Mouse (Mus musculus) thymus, postnatal 10 days (tissue): ENCODE measurements around the gene Spint2.

Experiments used
- DNase-seq, 2 experiments: peaks; one replicate each; pipeline ENCODE4 v3.0.0; 2021; ENCODE audit warnings: low spot score in 2 of 2

Gene Spint2

GRCm38 (mm10) chr7:29281201-29282073 lies at the start of gene Spint2:
Spint2 (minus strand) TSS chr7:29281912.
- DNase-seq: peak; percentile 77 to 80

- DNase-seq: no peak
Observed at GRCm38 (mm10) chr7:29328984-29329383, 47.3 kb upstream of the Spint2 start.

DNA sequence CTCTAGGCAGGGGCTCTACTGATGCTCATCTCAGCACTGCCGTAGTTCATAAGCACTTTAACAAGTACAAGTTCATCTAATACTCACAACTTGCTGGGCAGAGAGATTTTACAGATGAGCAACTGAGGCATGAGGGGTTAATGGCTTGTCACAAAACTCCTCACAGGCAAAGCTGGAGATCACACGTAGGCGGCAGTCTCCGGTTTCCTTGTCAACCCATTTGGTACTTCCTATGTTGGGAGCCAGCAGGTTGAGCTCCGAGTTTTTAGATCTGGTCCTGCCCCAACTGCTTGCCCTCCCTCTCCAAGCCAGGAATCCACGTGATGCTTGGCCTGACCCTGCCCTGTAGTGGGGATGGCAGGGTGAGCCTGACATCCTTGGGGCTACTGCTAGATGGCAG lies 45.4 kb upstream of the Spint2 start:
- no peak for DNase-seq

GRCm38 (mm10) chr7:29319337-29320307 lies 37.9 kb upstream of the Spint2 start:
- peak; percentile 59 to 67 for DNase-seq

DNA sequence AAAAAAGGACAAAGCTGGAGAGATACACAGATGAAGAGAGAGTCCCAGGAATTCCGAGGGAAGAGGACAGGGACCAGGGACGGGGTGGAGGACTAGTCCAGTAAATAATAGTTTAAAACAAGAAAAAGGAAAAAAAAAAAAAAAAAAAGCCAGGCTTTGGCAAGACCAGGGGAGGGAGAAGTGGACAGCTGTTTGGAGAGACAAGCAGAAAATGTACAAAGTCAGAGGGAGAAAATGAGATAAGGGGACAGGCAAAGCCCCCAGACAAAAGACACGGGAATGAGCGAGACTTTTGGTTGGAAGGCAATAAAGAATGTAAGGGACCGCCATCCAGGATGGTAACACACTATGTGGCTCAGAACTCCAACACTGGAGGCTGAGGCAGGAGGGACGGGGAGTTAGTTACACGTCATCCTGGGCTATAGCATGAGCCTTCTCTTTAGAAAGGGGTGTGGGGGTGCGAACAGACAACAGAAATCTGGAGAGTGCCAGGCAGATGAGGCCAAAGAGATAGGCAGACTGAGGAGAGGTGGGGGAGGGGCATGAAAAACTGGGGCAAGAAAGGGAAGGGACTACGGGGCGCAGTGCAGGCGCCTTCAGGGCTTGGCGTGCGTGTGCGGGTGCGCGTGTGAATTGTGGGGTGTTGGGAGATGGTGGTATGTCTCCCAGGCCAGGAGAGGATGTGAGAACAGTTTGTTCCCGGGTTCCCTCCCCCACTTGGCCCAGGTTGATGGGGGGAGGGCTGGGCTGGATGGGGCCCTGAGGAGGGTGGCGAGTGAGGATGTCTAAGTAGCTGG lies 36.6 kb upstream of the Spint2 start:
- peak; percentile 43 to 67 for DNase-seq

DNA sequence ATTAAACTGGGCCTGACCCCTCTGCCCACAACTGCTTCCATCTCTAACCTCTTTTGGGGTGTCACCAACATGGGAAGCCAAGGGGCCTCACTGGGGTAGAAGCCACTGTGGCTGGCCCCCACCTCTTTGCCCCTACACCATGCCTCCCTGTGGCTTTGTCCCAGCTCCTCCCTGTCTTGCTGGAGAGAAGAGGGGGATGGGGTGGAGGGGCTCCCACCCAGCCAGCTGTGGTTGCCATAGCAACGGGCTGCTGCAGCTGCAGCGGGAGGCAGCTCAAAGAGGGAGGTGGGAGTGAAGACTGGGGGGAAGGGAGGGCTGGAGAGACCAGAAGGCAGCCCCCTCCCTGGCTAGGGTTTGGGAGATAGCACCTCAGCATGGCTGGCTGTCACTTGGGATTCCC lies 35.8 kb upstream of the Spint2 start:
- DNase-seq: peak; percentile 79 to 81

DNA sequence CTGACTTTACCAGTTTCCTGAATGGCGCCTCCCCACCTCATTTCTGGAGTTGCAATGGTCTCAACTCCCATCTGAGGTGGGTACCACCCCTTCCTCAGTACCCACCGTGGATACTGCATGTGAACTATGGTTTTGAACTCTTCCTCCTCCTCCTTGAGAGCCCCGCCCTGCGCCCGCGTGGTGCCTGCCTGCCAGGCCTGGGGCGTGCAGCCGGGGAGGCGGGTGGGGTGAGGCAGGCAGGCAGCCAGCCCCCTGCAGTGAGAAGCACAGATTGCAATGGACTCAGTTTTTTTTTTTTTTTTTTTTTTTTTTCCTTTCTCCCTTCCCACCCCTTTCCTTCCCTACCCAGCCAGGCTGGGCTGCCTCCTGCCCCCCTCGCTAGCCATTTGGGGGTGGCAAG lies 35.3 kb upstream of the Spint2 start:
- DNase-seq: peak; percentile 48 to 56

DNA sequence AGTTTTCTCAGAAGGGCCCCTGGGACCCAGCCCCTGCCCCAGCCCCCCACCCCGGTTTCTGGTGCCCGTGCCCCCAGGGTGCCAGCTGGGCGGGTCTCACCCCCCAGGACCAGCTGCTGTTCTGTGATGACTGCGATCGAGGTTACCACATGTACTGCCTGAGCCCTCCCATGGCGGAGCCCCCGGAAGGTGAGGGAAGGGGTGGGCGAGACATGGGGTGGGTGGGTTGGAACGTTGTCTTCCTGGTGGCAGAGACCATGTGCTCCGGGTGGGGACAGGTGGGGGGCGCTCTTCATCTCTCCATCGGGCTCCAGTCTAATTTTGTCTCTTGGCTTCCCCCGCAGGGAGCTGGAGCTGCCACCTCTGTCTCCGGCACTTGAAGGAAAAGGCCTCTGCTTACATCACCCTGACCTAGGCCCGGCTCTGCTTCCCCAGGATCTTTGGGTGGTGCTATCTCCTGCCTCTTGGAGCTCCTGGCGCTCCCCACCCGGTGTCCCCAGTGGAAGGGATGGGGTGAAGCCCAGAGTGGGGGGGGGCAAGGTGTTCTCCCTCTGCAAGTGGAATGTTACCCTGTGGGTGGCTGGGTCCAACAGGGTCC lies 34.5 kb upstream of the Spint2 start:
- no peak for DNase-seq

- DNase-seq: no peak
Observed at GRCm38 (mm10) chr7:29314844-29315628, 33.3 kb upstream of the Spint2 start.

DNA sequence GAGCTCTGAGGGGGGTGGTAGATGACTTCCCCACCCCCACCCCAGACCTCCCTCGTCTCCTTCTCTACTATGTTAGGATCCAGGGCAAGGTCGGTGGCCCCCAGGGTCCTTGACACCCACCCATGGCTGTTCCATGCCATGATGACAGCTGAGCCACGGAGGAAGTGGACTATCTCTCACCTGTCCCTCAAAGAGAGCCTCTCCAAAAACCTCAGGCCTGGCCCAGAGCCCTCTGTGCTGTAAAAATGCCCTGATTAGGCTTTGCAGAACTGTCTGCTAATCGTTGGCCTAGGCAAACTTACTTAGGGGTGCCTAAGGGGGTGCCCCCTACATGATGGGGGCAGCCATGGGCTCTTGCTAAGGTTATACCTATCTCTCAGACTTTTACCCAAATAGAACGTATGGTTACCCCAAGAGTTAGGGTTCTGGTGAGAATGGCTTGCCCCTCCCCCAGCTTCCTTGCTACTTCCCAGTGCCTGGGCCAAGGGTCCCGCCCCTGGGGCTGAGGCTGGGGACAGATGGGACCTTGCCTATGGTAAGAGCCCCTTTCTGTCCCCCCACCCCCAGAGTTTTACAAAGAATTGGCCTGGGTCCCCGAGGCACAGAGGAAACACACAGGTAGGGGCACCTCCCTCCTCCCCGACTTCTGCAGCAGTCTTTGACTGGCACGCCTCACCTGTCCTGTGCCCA lies 32.0 kb upstream of the Spint2 start:
- DNase-seq: no peak

GRCm38 (mm10) chr7:29313051-29313450 lies 31.3 kb upstream of the Spint2 start:
- DNase-seq: no peak

- peak; percentile 42 to 59 for DNase-seq
Observed at GRCm38 (mm10) chr7:29309749-29310148, 28.0 kb upstream of the Spint2 start.

- DNase-seq: peak; percentile 46 to 51
Observed at GRCm38 (mm10) chr7:29309221-29309721, 27.6 kb upstream of the Spint2 start.

DNA sequence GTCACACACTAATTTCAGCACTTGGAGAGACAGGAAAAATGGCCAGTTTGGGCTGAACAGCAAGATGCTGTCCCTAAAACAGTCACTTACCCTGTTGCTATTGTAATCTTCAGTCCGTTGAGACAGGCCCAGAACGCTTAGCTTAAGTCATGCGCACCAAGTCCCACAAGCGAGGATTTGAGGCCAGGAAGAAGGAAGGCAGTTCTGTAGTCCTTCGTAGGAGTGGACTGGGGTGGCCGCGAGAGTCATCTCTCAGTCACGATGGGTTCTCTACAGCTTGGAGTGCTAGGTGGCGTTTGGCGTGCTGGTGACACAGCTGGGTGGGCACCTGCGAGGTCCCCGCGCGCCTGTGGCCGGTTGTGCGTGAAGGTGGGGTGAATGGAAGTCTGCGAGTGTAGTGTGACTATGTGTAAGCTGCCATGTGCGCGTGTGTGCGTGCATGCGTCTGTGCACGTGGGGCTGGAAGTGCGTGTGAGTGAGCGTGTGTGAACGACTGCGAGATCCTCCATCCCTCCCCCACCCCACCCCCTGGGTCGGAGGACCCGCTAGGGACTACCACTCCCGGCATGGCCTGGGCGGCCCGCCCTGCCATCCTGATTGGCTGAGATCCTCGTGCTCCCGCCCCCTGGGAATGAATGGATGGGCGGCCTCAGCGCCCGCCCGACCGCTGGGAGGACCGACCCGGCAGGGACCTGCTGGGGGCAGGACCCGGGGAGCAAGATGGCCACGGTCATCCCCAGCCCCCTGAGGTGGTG lies 25.8 kb upstream of the Spint2 start:
- DNase-seq: peak; percentile 80 to 81

DNA sequence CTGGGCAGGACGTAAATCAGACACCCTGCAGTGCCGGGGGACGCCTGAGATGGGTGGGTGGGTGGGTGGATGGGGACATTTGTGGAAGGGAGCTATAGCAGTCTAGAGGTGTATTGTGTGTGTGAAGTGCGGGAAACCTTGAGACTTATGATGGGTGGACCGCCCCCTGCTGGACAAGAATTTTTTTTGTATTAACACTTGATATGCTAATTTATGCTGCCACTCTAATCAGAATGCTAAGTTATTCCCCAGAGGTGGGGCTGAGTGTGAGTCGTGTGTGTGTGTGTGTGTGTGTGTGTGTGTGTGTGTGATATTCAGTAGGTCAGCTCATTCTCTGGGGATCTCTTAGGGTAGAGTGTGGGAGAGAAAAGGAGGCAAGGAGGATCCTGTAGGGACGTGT lies 24.9 kb upstream of the Spint2 start:
- peak in 1 of 2 experiments; percentile 43 for DNase-seq

DNA sequence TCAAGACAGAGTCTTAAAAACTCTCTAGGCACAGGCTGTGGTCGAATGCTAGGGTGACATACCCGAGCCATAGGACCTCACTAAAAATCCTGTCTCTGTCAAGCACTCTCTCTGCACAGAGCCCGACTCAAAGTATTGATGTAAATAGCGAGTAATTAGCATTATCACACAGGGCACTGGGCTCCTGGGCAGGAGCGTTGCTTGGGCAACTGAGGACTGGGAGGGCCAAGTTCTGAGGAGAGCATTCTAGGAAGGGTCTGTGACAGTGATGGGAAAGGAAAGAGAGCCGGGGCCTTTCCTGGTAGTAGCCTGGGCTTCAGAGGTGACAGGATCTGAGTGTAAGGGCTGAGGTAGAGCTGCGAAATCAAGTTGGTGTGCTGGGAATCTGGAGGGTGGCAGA lies 24.4 kb upstream of the Spint2 start:
- DNase-seq: no peak

DNA sequence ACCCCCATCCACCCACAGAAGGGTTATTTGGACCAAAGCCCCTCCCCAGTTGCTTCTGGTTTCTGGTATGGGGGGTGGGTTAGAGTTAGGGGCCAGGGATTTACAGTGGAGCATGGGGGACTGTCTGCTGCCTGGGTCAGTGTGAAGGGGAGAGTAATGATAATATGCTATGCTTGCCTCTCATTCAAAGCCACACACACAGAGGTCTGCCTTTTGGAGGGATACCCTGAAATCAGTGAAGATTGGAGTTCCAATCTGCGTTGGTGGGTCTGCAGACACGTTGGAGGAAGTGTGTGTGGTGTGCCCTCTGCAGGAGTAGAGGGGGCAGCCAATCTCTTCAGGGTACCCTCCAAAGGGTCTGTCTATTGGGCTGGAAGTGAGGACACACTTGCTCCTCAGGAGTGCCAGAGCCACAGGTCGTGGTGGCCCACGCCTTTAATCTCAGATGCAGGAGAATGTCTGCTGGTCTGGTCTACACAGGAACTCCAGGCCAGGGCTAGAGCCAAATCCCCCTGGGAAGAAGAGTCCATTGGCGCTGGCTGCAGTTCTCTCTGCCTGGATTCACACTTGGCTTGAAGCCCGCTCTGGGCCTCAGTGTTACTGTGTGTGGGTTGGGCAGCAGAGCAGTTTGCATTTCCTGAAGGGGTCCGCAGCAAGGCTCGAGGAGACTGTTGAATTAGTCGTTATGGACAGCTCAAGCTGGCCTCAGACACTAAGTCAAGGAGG lies 23.7 kb upstream of the Spint2 start:
- DNase-seq: no peak
